Mouse (Mus musculus) erythroblast, adult 5-6 weeks (primary cell): ENCODE measurements around the gene Lrrc8b. TPM values are rescaled to one million over a fixed set of nuclear protein-coding genes. Genes with fewer than 3 reads are reported as not detected.

Experiments
- ATAC-seq: replicated peaks from 2 replicates; pipeline ENCODE4 v1.8.0; 2016; ENCODE audit warnings: moderate number of reproducible peaks, mild to moderate bottlenecking, moderate TSS enrichment, inconsistent platforms; ENCODE audit not compliant: poor library complexity, low FRiP score, severe bottlenecking
- total RNA-seq, 2 experiments: library from RNA; stranded (forward) in 1 of 2; stranded (reverse) in 1 of 2; fragments of 150-400 nt in 1 of 2; fragments of 200-764, 138-1000 nt in 1 of 2; gene quantifications; 2 replicates each; pipeline versions ENCODE4 v1.2.3 to v1.2.4; 2015 to 2017; ENCODE audit warnings: low replicate concordance in 2 of 2

Lrrc8b gene
- total RNA-seq (2015; ENCODE audit: low replicate concordance) = 1.7 and 4.0 TPM in 2 replicates
- 1.2 and 2.0 TPM in 2 replicates for total RNA-seq (2017; ENCODE audit: low replicate concordance)

- ATAC-seq = peak; percentile 81
Observed at GRCm38 (mm10) chr5:105415198-105415791, at the start of gene Lrrc8b. Lrrc8b (plus strand) TSS chr5:105415775.

- no peak for ATAC-seq
Observed at GRCm38 (mm10) chr5:105381482-105381881, 34.1 kb upstream of the Lrrc8b start.

- ATAC-seq = no peak
Observed at GRCm38 (mm10) chr5:105390346-105390745, 25.2 kb upstream of the Lrrc8b start.

GRCm38 (mm10) chr5:105393731-105394130 lies 21.8 kb upstream of the Lrrc8b start:
- ATAC-seq = no peak

- no peak for ATAC-seq
Observed at GRCm38 (mm10) chr5:105395188-105395587, 20.4 kb upstream of the Lrrc8b start.

GRCm38 (mm10) chr5:105398966-105399365 lies 16.6 kb upstream of the Lrrc8b start:
- no peak for ATAC-seq

GRCm38 (mm10) chr5:105399631-105400423 lies 15.7 kb upstream of the Lrrc8b start:
- ATAC-seq = peak; percentile 72

- ATAC-seq = no peak
Observed at GRCm38 (mm10) chr5:105400424-105401375, 14.9 kb upstream of the Lrrc8b start.

GRCm38 (mm10) chr5:105401536-105401935 lies 14.0 kb upstream of the Lrrc8b start:
- ATAC-seq = no peak

- ATAC-seq = no peak
Observed at GRCm38 (mm10) chr5:105404961-105405360, 10.6 kb upstream of the Lrrc8b start.

- ATAC-seq = no peak
Observed at GRCm38 (mm10) chr5:105407661-105408060, 7.9 kb upstream of the Lrrc8b start.

- peak; percentile 95 for ATAC-seq
Observed at GRCm38 (mm10) chr5:105409092-105409491, 6.5 kb upstream of the Lrrc8b start.

- 0 out of 2 replicates have a peak, but pooled peaks have one; percentile 19 for ATAC-seq
Observed at GRCm38 (mm10) chr5:105410521-105411293, 4.9 kb upstream of the Lrrc8b start.

- no peak for ATAC-seq
Observed at GRCm38 (mm10) chr5:105411294-105411570, 4.3 kb upstream of the Lrrc8b start.

- no peak for ATAC-seq
Observed at GRCm38 (mm10) chr5:105411768-105412167, 3.8 kb upstream of the Lrrc8b start.

GRCm38 (mm10) chr5:105412634-105413033 lies 2.9 kb upstream of the Lrrc8b start:
- no peak for ATAC-seq

- ATAC-seq = no peak
Observed at GRCm38 (mm10) chr5:105414341-105415120, 1.0 kb upstream of the Lrrc8b start.

- no peak for ATAC-seq
Observed at GRCm38 (mm10) chr5:105415951-105416675, 538 bp downstream of the Lrrc8b start.
